Mouse (Mus musculus) heart, embryonic 14.5 days (tissue): ENCODE results near the gene Fcho2. TPM values are rescaled to one million over a fixed set of nuclear protein-coding genes. Genes with fewer than 3 reads are reported as not detected.

Source experiments
- ATAC-seq: fragments of 200-750 bp; cut with Nextera tagmentation; 2 replicates; pipeline ENCODE4 v1.8.0; 2017; ENCODE audit warnings: low read depth, moderate TSS enrichment; ENCODE audit not compliant: insufficient number of reproducible peaks, insufficient read depth, low FRiP score
- H3K27ac ChIP-seq, 2 experiments: fragments of 200-500 bp in 1 of 2; fragments of 300-500 bp in 1 of 2; sonication (generic) in 1 of 2; replicated peaks in 1 of 2; 2 replicates each; pipeline ENCODE4 v1.5.1; 2012 to 2014; ENCODE audit warnings: low read depth in 2 of 2, low read length in 2 of 2, control low read depth in 1 of 2, mild to moderate bottlenecking in 1 of 2, mixed read lengths in 1 of 2; ENCODE audit not compliant: control insufficient read depth in 1 of 2, insufficient read depth in 1 of 2
- H3K27me3 ChIP-seq: fragments of 300-500 bp; sonication (generic); 2 replicates; pipeline ENCODE4 v1.6.1; 2014; ENCODE audit warnings: mild to moderate bottlenecking, low read length, control low read depth; ENCODE audit not compliant: control insufficient read depth, insufficient read depth
- H3K36me3 ChIP-seq: fragments of 300-500 bp; sonication (generic); 2 replicates; pipeline ENCODE4 v1.6.1; 2014; ENCODE audit warnings: mild to moderate bottlenecking, control low read depth, low read length, mixed read lengths; ENCODE audit not compliant: control insufficient read depth, insufficient read depth
- H3K4me1 ChIP-seq, 2 experiments: fragments of 200-500 bp in 1 of 2; fragments of 300-500 bp in 1 of 2; sonication (generic) in 1 of 2; 2 replicates each; pipeline ENCODE4 v1.6.1; 2012 to 2014; ENCODE audit warnings: low read length in 2 of 2, control low read depth in 1 of 2, mixed read lengths in 1 of 2; ENCODE audit not compliant: control insufficient read depth in 2 of 2, insufficient read depth in 2 of 2
- H3K4me2 ChIP-seq: fragments of 300-500 bp; sonication (generic); 2 replicates; pipeline ENCODE4 v1.6.1; 2014; ENCODE audit warnings: mild to moderate bottlenecking, low read length
- H3K4me3 ChIP-seq, 2 experiments: fragments of 200-500 bp in 1 of 2; fragments of 300-500 bp in 1 of 2; sonication (generic) in 1 of 2; 2 replicates each; pipeline ENCODE4 v1.5.1; 2012 to 2014; ENCODE audit warnings: low read length in 2 of 2, mild to moderate bottlenecking in 2 of 2, control low read depth in 1 of 2, low read depth in 1 of 2, moderate library complexity in 1 of 2; ENCODE audit not compliant: control insufficient read depth in 1 of 2, insufficient read depth in 1 of 2
- H3K9ac ChIP-seq: fragments of 300-500 bp; sonication (generic); 2 replicates; pipeline ENCODE4 v1.6.1; 2014; ENCODE audit warnings: mild to moderate bottlenecking, low read length
- H3K9me3 ChIP-seq: fragments of 300-500 bp; sonication (generic); 2 replicates; pipeline ENCODE4 v1.6.1; 2016; ENCODE audit warnings: low read length, control low read depth; ENCODE audit not compliant: control insufficient read depth
- WGBS: fragments of 180-500 bp; shearing (Covaris S2); extraction: QIAGEN DNeasy Blood & Tissue Kit; methylation state at CpG from one replicate; pipeline ENCODE4 v1.1.7; 2014; 5-methylcytosine and 5-hydroxymethylcytosine counted together
- polyA plus RNA-seq: library from polyadenylated mRNA; unstranded; fragments of >200 nt; fragmentation: Nextera tagmentation; extraction: Ambion mirVana; gene quantifications from 2 replicates; pipeline ENCODE4 v1.2.1, GENCODE M21; 2014

Fcho2 gene
- polyA plus RNA-seq, 1 experiment from 2014 or later = 29.4 TPM

GRCm38 (mm10) chr13:98699051-98699744 is 116.1 kb downstream of the Fcho2 start:
- Histone ChIP-seq H3K4me2 (peak overlapping the region; percentile 29; the same call in 1 of the 2 replicates), H3K36me3 (no peaks in the 10 kb centered on the region), H3K4me1 (peaks cover 29 to 33% of the 10 kb centered on the region in 2 experiments), H3K27ac (0 out of 4 replicates have a peak overlapping the region, but pooled peaks have one; percentile 13 to 16), H3K9ac (no peak overlapping the region), H3K4me3 (no peak overlapping the region), H3K27me3 (peaks cover 5% of the 10 kb centered on the region), H3K9me3 (no peaks in the 10 kb centered on the region)
- WGBS = 34% methylated on average over 14 of the region's 14 CpGs
- ATAC-seq = no peak

GRCm38 (mm10) chr13:98696716-98697115 is 118.5 kb downstream of the Fcho2 start:
- H3K36me3 ChIP-seq = no peaks in the 10 kb centered on the region
- WGBS = 85% methylated on average over 3 of the region's 3 CpGs

GRCm38 (mm10) chr13:98695546-98695945 is 119.7 kb downstream of the Fcho2 start:
- WGBS = 28% methylated on average over 2 of the region's 2 CpGs
- peaks cover 29% of the 10 kb centered on the region in 2 experiments for H3K4me1 ChIP-seq
- H3K4me2 ChIP-seq = peak overlapping the region; percentile 89
- H3K27ac ChIP-seq = peak overlapping the region in 1 of 2 experiments; percentile 10; a peak in 1 of 4 replicates
- H3K36me3 ChIP-seq = no peaks in the 10 kb centered on the region
- H3K9me3 ChIP-seq = no peaks in the 10 kb centered on the region
- peak overlapping the region; percentile 73; the same call in 1 of the 2 replicates for H3K9ac ChIP-seq
- peaks cover 11% of the 10 kb centered on the region for H3K27me3 ChIP-seq
- peak overlapping the region in 1 of 2 experiments; percentile 49; a peak in 1 of 4 replicates for H3K4me3 ChIP-seq
- no peak; the same call in 1 of the 2 replicates for ATAC-seq

More at GRCm38 (mm10) chr13:98696716-98697115, 118.5 kb downstream of the Fcho2 start:
- Histone ChIP-seq H3K4me3 (no peak overlapping the region), H3K9ac (no peak overlapping the region), H3K9me3 (no peaks in the 10 kb centered on the region), H3K4me2 (no peak overlapping the region), H3K4me1 (peaks cover 29 to 33% of the 10 kb centered on the region in 2 experiments), H3K27me3 (peaks cover 11% of the 10 kb centered on the region), H3K27ac (no peak overlapping the region)
- no peak for ATAC-seq

GRCm38 (mm10) chr13:98694773-98695314 is 120.4 kb downstream of the Fcho2 start, which contains the start of gene Tmem171:
Gene Tmem171, minus strand, starts transcription at chr13:98694834.
- no peak for ATAC-seq
- H3K36me3 ChIP-seq = no peaks in the 10 kb centered on the region
- H3K4me2 ChIP-seq = peak within 1 kb of the TSS; percentile 89
- H3K27ac ChIP-seq = peak within 1 kb of the TSS in 1 of 2 experiments; percentile 10; a peak in 1 of 4 replicates
- 3% methylated on average over 43 of the region's 44 CpGs for WGBS
- no peaks in the 10 kb centered on the region for H3K9me3 ChIP-seq
- H3K27me3 ChIP-seq = peaks cover 11% of the 10 kb centered on the region
- peak within 1 kb of the TSS; percentile 49 to 50 for H3K4me3 ChIP-seq
- H3K4me1 ChIP-seq = peaks cover 27 to 30% of the 10 kb centered on the region in 2 experiments
- H3K9ac ChIP-seq = peak within 1 kb of the TSS; percentile 73

GRCm38 (mm10) chr13:98693316-98693715 is 121.9 kb downstream of the Fcho2 start:
- no peaks in the 10 kb centered on the region for H3K36me3 ChIP-seq
- H3K4me2 ChIP-seq = no peak overlapping the region
- H3K27me3 ChIP-seq = peaks cover 11% of the 10 kb centered on the region
- no peak overlapping the region for H3K9ac ChIP-seq
- ATAC-seq = no peak
- no peak overlapping the region for H3K27ac ChIP-seq
- 91% methylated on average over 11 of the region's 11 CpGs for whole genome bisulfite sequencing
- H3K9me3 ChIP-seq = no peaks in the 10 kb centered on the region
- no peak overlapping the region for H3K4me3 ChIP-seq
- H3K4me1 ChIP-seq = peaks cover 22 to 30% of the 10 kb centered on the region in 2 experiments

- no peak overlapping the region for H3K27ac ChIP-seq
- H3K27me3 ChIP-seq = peaks cover 11% of the 10 kb centered on the region; the same call in 1 of the 2 replicates
- no peak for ATAC-seq
- H3K4me3 ChIP-seq = no peak overlapping the region
- H3K9me3 ChIP-seq = no peaks in the 10 kb centered on the region
- no peak overlapping the region for H3K4me2 ChIP-seq
- peaks cover 22 to 30% of the 10 kb centered on the region in 2 experiments for H3K4me1 ChIP-seq
- no peaks in the 10 kb centered on the region for H3K36me3 ChIP-seq
- 95% methylated on average over 13 of the region's 13 CpGs for WGBS
- H3K9ac ChIP-seq = no peak overlapping the region
These were observed 123.2 kb downstream of the Fcho2 start for GRCm38 (mm10) chr13:98691956-98692515.

GRCm38 (mm10) chr13:98690886-98691285 is 124.4 kb downstream of the Fcho2 start:
- ATAC-seq = no peak
- Histone ChIP-seq H3K27ac (no peak overlapping the region), H3K4me1 (peaks cover 19 to 29% of the 10 kb centered on the region in 2 experiments), H3K9ac (no peak overlapping the region), H3K36me3 (no peaks in the 10 kb centered on the region), H3K27me3 (peaks cover 11% of the 10 kb centered on the region; the same call in 1 of the 2 replicates), H3K4me2 (no peak overlapping the region), H3K4me3 (no peak overlapping the region), H3K9me3 (no peaks in the 10 kb centered on the region)
- 86% methylated on average over 11 of the region's 11 CpGs for WGBS
